ENCODE assay signal across 16 mouse cellular contexts in the genomic region with DNA sequence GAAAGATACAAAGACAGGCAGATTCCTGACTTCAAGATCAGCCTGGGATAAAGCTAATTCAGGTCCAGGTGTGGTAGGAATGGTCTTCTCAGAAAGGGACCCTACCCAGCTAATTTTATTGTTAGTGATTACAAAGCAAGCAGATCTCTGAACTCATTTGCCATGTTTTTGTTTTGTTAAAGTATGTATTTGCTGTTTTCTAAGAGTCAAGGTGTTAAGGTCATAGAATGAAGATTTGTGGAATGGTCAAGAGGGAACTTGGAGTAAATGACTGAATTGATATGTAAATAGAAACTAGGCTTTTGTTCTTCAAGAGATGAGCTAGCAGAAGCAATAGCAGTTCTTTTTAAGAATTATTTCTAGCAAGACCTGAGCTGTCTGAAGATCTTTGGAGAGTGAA.
"Had no signal": no experiment of that assay in that cellular context is flagged by ENCODE, and none has a peak within 500 bp of the region (broad histone marks: within the 10 kb centered on the region; RNA-seq: fewer than 3 reads in every experiment).

No protein-coding gene starts in this region.

- H3K4me3 ChIP-seq: neural tube, embryonic 12.5 days; neural tube, embryonic 13.5 days; neural tube, embryonic 15.5 days; stomach, embryonic 15.5 days had no signal

- H3K4me1 ChIP-seq: neural tube, embryonic 12.5 days; neural tube, embryonic 13.5 days; neural tube, embryonic 15.5 days; stomach, embryonic 15.5 days had no signal

- H3K9me3 ChIP-seq: neural tube, embryonic 12.5 days; neural tube, embryonic 13.5 days; neural tube, embryonic 15.5 days; stomach, embryonic 15.5 days had no signal

- H3K9ac ChIP-seq: neural tube, embryonic 12.5 days; neural tube, embryonic 13.5 days; neural tube, embryonic 15.5 days; stomach, embryonic 15.5 days had no signal

- H3K36me3 ChIP-seq: neural tube, embryonic 12.5 days; neural tube, embryonic 13.5 days; neural tube, embryonic 15.5 days; stomach, embryonic 15.5 days had no signal

- H3K27me3 ChIP-seq: neural tube, embryonic 12.5 days; neural tube, embryonic 13.5 days; neural tube, embryonic 15.5 days; stomach, embryonic 15.5 days had no signal

- H3K27ac ChIP-seq: neural tube, embryonic 12.5 days; neural tube, embryonic 13.5 days; neural tube, embryonic 15.5 days; stomach, embryonic 15.5 days; stomach, postnatal 0 days had no signal

- DNase-seq: retina, postnatal 1 day; right cerebral cortex, postnatal 14 days; right cerebral cortex, postnatal 25 days; right cerebral cortex, postnatal 4 days; spleen, adult 18-20 months; thymus, adult 18-20 months; thymus, adult 2 months; thymus, postnatal 14 days; thymus, postnatal 25 days; thymus, postnatal 36 days; thymus, postnatal 4 days had no signal
